Mouse (Mus musculus) frontal cortex, adult (tissue): ENCODE data around the gene Ccnjl.

Experiments used
- ATAC-seq: cut with Nextera tagmentation; 2 replicates; pipeline ENCODE4 v1.9.2; 2017; ENCODE audit warnings: mild to moderate bottlenecking, moderate library complexity, mixed read lengths; ENCODE audit not compliant: low TSS enrichment

The Ccnjl gene

GRCm38 (mm10) chr11:43568263-43568662 is 39.7 kb downstream of the Ccnjl start:
- ATAC-seq, result no peak

DNA sequence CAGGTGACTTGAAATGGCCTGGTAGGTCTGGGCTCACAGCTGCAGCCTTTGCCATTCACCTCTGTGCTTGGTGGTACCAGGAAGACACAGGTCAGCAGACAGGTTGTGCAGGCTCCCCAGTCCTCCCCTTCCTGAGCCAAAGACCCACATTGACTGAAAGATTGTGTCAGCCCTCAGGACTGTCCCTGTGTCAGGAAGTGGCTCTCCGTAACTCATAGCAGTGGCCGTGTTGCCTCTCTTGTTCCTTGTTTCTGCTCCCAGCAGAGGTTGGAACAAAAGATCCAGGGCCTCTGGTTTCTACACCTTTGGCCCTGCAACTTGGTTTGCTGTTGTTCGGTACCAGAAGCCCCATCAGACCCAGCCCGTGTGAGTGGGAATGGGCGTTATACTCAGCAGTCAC is 40.6 kb downstream of the Ccnjl start:
- ATAC-seq, result no peak

DNA sequence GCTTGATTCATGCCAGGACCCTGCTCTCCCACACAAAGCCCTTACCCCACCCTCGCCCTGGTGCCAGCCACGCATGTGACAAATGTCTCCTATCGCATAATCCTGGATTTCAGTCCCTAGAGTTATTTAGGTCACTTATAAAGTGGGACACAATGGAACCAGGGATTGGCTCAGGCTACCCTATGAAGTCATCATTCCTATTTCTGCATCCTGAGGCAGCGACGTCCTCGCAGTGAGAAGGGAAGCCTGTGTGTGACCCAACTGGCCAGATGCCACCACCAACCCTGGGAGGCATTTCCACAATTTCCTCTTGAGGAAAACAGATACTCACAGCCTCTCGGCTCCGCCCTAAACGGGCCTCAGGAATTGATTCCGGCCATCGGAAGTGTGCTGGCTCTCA is 41.0 kb downstream of the Ccnjl start:
- ATAC-seq, result peak; percentile 58

DNA sequence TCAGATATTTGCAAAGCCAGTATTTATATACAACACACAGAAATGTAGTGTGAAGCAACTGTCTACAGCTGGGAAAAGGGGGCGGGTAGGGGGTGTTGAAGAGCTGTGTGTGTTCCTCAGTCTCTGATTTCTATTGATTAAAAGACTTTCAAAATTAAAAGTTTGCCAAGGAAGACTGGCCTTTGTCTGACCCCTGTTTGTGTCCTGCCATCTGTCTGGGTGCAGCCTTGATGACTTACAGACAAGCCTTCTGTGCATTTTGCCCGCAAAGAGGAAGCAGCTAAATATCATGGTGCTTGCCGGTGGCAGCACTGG is 46.4 kb downstream of the Ccnjl start:
- ATAC-seq, result no peak

DNA sequence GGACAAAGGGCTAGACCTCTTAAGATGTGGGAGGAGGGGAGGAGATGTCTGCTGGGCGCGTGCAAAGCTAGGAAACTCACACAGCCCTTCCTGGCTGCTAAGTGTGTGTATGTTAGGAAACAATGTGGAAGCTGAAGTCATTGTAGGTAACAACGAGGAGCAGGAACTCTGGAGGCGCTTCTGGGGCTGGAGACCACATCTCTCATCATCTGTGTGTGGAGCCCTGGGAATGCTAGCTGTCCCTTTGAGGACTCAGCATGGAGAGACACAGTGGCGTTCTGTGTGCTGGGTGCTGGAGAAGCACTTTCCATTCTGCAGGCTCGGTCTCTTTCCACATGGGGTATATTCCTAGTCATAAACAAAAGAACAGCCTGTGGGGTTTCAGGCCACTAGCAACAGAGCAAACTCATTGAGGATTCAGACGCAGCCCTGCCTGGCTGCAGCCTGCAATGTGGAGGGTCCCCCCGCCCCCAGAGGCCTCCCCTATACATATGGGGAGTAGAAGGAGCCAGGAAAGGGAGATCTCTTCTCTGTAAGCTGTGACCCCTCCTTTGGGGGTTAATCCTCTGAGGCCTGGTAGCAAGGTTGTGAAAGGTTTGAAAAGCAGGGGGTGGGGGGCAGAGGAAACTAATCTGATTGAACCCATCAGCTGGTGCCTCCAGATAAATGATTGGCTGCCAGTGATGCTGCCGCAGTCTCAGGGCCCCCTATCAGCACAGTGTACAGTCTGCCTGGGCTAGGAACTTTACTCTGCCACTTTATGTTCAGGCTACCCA is 47.0 kb downstream of the Ccnjl start:
- ATAC-seq, result no peak

- ATAC-seq, result no peak
Measured at GRCm38 (mm10) chr11:43577713-43578478, 49.3 kb downstream of the Ccnjl start.

DNA sequence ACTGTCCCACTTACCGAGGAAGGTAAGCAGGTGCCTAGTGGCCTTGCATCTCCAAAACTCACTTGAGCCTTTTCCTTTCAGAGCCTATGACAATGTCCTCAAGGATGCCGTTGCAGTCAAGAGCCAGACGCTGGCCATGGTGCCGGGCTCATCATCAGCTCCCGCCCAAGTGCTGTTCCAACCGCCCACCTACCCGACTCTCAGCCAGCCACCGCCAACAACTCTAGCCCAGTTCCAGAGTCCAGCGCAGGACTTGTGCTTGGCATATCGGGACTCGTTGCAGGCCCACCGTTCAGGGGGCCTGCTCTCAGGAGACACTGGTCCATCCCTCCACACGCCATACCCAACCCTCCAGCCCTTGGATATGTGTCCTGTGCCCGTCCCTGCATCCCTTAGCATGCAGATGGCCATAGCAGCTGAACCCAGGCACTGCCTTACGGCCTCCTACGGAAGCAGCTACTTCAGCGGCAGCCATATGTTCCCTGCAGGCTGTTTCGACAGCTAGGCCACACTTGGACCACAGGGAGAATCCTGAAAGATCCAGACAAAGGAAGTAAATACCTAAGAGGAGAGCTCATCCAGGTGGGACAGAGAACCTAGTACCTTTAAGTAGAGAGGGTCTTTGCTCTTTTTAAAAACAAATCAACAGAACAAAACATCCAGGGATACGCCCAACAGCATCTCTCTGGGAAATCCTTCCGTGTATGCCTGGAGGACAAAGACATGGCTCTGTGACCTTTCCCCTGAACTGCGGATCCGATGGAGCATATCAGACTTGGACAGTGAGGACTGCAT is 56.8 kb downstream of the Ccnjl start:
- peak; percentile 91 for ATAC-seq

DNA sequence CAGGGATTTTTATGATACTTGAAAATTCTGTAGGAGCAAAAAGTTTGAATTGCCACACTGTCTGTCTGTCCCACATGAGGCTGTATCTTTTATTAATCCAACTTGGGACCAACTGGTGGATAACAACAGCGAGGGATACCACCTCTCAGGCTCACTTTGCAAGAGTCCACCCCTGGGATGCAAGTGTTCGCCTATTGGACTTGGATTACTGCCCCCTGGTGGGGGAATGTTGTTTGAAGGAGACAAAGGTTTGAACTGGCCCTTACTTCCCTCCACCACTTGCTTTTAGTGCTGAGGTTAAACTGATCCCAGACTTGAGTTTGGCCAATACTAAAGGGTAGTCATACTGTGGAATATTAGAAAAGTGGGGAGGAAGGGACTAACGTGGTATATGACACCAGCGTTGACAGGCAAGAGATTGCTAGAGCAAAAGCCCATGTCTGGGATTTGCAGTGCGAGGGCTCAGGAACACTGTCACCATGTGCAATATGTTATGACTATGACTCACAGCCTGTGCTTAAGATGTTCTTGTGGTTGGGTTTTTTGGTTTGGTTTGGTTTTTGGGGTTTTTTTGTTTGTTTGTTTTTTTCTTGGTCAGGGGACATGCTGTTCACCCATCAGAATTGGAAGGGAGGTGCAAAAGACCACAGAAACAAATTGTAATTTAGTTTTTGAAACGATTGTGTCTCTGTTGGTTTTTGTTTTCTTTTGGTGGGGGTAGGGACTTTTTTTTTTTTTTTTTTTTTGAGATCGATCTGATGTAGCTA is 57.9 kb downstream of the Ccnjl start, which contains the start of gene 4933415A04Rik:
TSS of gene 4933415A04Rik (plus strand) at position 717 of the 767 bp plus-strand sequence.
- ATAC-seq, result peak; percentile 71

DNA sequence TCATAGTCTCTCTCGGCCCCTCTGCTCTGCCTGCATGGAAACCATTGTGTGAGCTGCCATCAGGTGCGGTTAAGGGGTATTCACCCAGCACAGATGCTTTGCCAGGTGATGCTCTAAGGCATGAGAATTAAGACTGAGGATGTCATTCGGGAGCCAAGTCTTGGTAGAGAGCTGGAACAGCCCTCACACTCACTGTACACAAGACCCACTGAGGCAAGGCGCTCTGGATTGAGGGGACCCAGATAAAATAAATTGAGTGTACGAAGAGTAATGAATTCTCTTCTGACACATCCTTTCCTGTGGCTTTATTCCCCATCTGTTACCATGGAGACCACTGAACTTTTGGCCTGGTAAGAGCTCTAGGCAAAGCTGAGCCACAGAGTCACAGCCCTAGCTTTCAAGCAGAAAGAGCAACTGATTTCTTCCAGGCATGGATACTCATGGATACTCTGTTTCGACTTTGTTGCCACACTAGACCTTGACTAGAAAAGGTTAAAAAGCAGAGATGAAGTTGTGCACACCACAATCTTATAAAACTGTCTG is 61.0 kb downstream of the Ccnjl start:
- ATAC-seq, result no peak

GRCm38 (mm10) chr11:43601440-43601839 is 72.9 kb downstream of the Ccnjl start, which contains the start of gene Fabp6:
Fabp6 (minus strand) TSS chr11:43601540.
- no peak for ATAC-seq

DNA sequence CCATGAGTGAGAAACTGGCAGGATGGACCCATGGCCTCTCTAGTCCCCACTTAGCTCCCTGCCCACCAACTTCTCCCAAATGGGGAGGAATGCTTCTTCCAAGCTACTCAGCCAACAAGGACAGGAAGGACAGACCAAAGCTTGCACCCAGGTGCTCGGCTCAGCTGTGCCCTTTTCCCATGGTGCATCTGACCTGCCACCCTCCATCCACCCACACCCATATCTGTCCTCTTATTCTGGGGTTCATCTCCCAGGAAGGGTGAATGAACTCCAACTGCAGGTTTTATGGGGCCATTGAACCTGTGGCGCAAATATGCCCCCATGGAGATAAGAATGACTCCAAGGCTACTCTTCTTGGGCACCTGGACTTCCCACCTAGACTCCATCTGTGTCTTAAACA is 75.6 kb downstream of the Ccnjl start:
- no peak for ATAC-seq

- no peak for ATAC-seq
Measured at GRCm38 (mm10) chr11:43604891-43605290, 76.3 kb downstream of the Ccnjl start.

- no peak for ATAC-seq
Measured at GRCm38 (mm10) chr11:43605859-43606258, 77.3 kb downstream of the Ccnjl start.

DNA sequence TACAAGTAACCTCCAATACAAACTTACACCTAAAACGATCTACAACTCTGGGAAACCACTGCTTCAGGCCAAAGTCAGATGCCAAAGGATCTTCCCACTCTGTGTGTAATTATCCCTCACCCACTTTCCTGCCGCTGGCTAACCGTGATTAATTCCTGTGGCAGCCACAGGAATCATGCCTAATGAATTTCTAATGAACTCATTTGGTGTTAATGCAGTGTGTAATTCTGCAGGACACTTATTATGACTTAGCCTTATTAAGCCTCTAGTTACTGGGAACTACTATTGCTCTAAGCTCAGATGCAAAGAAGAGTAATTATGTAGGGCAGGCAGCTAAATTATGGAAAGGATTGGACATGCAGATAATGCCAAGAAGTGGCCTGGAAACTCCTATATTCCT is 79.9 kb downstream of the Ccnjl start:
- no peak for ATAC-seq

DNA sequence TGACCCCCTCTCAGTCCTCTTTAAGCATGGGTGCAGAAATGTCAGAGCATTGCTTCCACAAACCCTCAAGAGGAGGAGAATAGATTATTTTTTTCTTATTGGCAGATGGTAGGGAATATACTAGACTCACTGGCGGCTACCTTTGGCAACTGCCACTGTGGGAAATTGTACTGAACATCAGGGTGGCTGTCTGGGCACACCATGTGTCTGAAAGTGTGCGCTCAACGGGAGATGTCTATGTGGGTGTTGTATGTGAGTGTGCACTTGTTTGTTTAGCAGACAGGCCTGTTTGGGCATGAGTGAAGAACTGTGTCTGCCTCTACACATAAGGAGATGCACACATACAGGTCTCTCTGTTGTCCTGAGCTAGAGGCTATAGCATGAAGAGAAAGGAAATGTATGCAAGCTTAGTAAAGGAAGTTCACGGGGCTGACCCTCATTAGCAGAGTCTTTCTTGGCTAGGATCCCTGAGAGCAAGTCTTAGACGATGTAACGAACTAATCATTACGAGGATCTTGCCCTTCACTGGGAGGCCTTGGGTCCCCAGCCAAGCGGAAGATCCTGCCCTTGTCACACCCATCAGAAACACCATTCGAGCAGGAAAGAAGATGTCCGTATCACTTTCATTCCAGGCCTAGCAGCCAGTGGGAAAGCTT is 81.5 kb downstream of the Ccnjl start:
- ATAC-seq, result no peak; the same call in 1 of the 2 replicates

GRCm38 (mm10) chr11:43610662-43611033 is 82.1 kb downstream of the Ccnjl start:
- no peak for ATAC-seq

- ATAC-seq, result peak; percentile 98
Measured at GRCm38 (mm10) chr11:43612834-43613488, 84.4 kb downstream of the Ccnjl start.

DNA sequence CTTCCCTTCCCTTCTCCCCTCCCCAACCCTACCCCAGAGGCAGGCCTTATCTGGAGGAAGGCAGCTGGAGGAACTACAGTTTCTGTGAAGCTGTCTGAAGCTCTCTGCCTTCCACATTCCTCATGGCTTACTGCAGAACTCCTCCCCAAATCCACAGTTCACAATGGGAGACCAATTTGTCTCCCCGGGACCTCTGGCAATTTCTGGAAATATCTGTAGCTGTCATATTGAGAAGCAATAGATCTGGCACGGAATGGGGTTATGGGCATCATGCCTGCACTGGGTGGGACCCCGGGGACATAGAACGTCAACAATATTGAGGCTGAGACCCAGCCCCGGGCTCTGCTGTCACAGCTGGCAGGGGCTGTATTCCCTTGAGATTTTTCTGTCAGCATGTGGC is 89.3 kb downstream of the Ccnjl start:
- no peak for ATAC-seq

DNA sequence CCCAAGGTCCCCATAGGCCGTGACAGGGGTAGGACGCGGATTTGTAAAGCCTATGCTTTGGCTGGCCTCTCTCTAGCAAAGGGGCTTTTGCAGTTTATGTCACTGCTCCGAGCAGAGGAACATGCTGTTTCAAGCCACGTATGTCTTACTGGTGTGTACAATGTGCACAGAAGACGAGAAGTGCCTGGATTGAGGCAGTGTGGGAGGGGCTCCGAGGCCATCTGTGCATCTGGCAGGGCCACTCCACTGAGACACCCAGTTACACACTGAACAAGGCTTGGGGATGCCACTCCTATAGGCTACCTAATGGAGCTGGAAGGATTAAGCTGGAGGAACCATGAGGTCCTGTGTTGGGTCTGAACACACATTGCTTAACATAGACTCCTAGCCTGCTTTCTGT is 89.8 kb downstream of the Ccnjl start:
- peak; percentile 86 for ATAC-seq

- no peak for ATAC-seq
Measured at GRCm38 (mm10) chr11:43621769-43622168, 93.2 kb downstream of the Ccnjl start.
